Mouse (Mus musculus) neural tube, embryonic 15.5 days (tissue): ENCODE data around the gene Ube2m. TPM values are rescaled to one million over a fixed set of nuclear protein-coding genes. Genes with fewer than 3 reads are reported as not detected.
A peak's percentile ranks its signal among the peaks of the same experiment; 100 is the strongest.

ENCODE experiments used
- ATAC-seq: fragments of 200-750 bp; cut with Nextera tagmentation; 2 replicates; pipeline ENCODE4 v1.8.0; 2017; ENCODE audit warnings: mild to moderate bottlenecking, moderate TSS enrichment, moderate library complexity; ENCODE audit not compliant: low FRiP score
- H3K27ac ChIP-seq: fragments of 300-500 bp; sonication (generic); replicated peaks from 2 replicates; pipeline ENCODE4 v1.5.1; 2015; ENCODE audit warnings: mild to moderate bottlenecking, inconsistent platforms
- H3K27me3 ChIP-seq: fragments of 300-500 bp; sonication (generic); replicated peaks from 2 replicates; pipeline ENCODE4 v1.6.1; 2015; ENCODE audit warnings: inconsistent platforms
- H3K36me3 ChIP-seq: fragments of 300-500 bp; sonication (generic); 2 replicates; pipeline ENCODE4 v1.6.1; 2015; ENCODE audit warnings: inconsistent platforms
- H3K4me1 ChIP-seq: fragments of 300-500 bp; sonication (generic); 2 replicates; pipeline ENCODE4 v1.6.1; 2015; ENCODE audit warnings: inconsistent platforms
- H3K4me2 ChIP-seq: fragments of 300-500 bp; sonication (generic); 2 replicates; pipeline ENCODE4 v1.6.1; 2015; ENCODE audit warnings: inconsistent platforms, mild to moderate bottlenecking, moderate library complexity
- H3K4me3 ChIP-seq: fragments of 300-500 bp; sonication (generic); replicated peaks from 2 replicates; pipeline ENCODE4 v1.5.1; 2015; ENCODE audit warnings: mild to moderate bottlenecking, inconsistent platforms
- H3K9ac ChIP-seq: fragments of 300-500 bp; sonication (generic); replicated peaks from 2 replicates; pipeline ENCODE4 v1.6.1; 2015; ENCODE audit warnings: mild to moderate bottlenecking, inconsistent platforms
- H3K9me3 ChIP-seq: fragments of 300-500 bp; sonication (generic); replicated peaks from 2 replicates; pipeline ENCODE4 v1.6.1; 2016; ENCODE audit warnings: inconsistent platforms
- WGBS: fragments of 180-500 bp; shearing (Covaris S2); methylation state at CpG from one replicate; pipeline ENCODE4 v1.1.7; 2015; ENCODE audit warnings: mixed read lengths; 5-methylcytosine and 5-hydroxymethylcytosine counted together
- polyA plus RNA-seq: library from polyadenylated mRNA; unstranded; fragments of >200 nt; fragmentation: Nextera tagmentation; extraction: Ambion mirVana; gene quantifications from 2 replicates; pipeline ENCODE4 v1.2.1, GENCODE M21; 2015

Ube2m gene
- polyA plus RNA-seq, 1 experiment from 2014 or later = 149 TPM

DNA sequence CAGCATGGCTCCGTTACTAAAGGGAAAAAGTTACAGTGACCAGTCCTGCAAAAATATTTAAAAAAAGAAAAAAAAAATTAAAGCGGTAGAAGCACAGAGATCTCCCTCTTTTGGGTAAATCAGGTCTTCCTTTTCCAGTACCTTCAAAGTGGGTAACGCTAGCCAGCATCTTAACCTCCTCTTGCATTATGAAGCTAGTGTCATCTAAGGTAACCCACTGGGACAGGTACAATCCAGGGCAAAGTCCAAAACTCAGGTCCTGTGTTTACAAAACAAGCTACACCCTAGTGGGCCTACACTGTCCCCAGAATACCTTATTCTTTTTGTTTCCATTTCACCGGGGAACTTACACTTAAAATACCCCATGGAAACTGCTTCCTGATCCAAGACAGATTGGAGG is 24.4 kb downstream of the Ube2m start:
- 68% methylated on average over 4 of the region's 4 CpGs for WGBS
- no peak overlapping the region for H3K9ac ChIP-seq

DNA sequence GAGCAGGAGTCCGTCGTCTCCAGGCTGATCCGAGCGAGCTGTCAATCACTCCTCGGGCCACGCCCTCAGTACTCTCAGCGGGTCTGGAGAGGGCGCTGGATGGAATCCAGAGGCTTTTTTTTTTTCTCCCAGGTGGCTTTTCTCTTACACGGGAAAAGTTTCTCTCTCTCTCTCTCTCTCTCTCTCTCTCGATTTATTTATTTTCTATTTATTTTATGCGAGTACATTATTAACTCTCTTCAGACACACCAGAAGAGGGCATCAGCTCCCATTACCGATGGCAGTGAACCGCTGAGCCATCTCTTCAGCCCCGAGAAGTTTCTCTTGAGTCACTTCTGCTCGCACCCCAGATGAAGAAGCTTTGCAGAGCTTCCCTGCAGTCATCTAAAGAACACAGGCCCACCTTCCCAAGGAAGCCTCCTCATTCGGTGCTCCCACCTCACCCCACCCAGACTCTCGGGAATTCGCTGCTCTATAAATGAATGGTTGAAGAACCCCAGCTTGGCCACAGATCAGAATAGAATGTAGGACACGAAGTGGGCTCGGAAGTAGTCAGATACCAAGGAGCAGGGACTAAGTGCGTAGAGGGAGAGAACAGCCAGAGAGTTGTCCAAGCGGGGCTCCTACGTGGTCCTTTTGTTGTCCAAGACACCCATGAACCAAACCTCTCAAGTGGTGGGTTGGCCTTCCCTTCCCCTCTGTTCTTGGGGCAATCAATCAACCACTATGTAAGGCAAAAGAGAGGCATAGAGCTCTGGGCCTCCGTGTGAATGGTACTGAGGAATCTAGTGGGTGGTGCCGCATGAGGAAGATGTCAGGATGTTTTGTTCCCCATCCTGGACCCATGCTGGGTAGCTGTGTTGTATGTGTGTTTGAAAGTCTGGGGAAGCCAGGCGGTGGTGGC is 27.8 kb downstream of the Ube2m start, which contains the start of gene Zbtb45:
Gene Zbtb45, minus strand, starts transcription at position 30 of the 904 bp plus-strand sequence.
- ATAC-seq = no peak
- H3K9ac ChIP-seq = peak within 1 kb of the TSS; percentile 84

More for the DNA sequence above, 24.4 kb downstream of the Ube2m start:
- Histone ChIP-seq H3K4me1 (peaks cover 11% of the 10 kb centered on the region), H3K4me2 (no peak overlapping the region), H3K36me3 (no peaks in the 10 kb centered on the region), H3K27me3 (no peaks in the 10 kb centered on the region), H3K9me3 (no peaks in the 10 kb centered on the region), H3K4me3 (no peak overlapping the region), H3K27ac (no peak overlapping the region)
- ATAC-seq = no peak

DNA sequence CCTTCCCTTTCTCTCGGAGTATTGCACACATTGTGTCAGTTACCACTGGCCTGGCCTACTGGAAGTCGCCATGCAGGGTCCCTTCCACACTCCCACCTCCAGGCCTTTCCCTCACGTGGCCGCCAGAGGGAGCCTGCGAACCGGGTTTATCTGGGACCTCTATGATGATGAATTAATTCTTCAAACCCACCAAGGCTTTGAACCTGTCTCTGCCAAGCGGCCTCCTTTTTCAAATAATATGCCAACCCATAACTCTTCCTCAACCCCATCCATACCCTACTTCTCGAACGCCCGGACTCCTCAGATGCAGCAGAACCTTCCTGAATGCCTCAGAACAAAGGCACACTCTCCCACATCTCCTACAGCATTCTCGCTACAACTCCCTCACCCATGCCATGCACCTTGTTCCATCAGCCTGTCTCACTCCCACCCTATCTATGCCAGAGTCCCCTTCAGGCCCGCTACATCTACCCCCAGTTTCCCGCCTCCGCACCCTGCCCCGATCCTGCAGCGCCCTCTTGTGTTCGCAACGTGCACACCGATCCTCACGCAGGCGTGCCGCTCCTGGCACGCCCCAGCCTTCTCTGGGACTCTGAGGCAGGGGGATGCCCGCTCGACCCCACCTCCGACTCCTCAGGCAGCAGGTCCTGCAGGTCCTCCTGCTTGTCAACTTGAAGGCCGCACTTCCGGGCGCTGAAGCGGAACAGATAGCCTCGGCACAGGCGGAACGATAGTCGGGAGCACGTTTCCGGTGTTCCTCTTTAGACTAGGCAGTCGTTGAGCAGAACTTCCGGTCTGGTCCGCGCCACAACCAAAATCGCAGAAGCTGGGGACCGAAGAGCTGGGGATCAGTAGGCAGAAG is 28.7 kb downstream of the Ube2m start:
- Histone ChIP-seq H3K4me2 (peak overlapping the region; percentile 77), H3K9me3 (no peaks in the 10 kb centered on the region), H3K27ac (peak overlapping the region; percentile 94), H3K4me1 (peaks cover 35% of the 10 kb centered on the region), H3K27me3 (no peaks in the 10 kb centered on the region), H3K4me3 (peak overlapping the region; percentile 66), H3K9ac (peak overlapping the region; percentile 84), H3K36me3 (peaks cover 23% of the 10 kb centered on the region)
- WGBS = under 1% methylated on average over 42 of the region's 42 CpGs
- ATAC-seq = peak; percentile 92

More for the DNA sequence above, 27.8 kb downstream of the Ube2m start, which contains the start of gene Zbtb45:
- Histone ChIP-seq H3K4me2 (peak within 1 kb of the TSS; percentile 77), H3K9me3 (no peaks in the 10 kb centered on the region), H3K4me1 (peaks cover 35% of the 10 kb centered on the region), H3K36me3 (peaks cover 16% of the 10 kb centered on the region), H3K4me3 (peak within 1 kb of the TSS; percentile 66), H3K27ac (peak within 1 kb of the TSS; percentile 94), H3K27me3 (no peaks in the 10 kb centered on the region)
- WGBS = 3% methylated on average over 26 of the region's 26 CpGs

DNA sequence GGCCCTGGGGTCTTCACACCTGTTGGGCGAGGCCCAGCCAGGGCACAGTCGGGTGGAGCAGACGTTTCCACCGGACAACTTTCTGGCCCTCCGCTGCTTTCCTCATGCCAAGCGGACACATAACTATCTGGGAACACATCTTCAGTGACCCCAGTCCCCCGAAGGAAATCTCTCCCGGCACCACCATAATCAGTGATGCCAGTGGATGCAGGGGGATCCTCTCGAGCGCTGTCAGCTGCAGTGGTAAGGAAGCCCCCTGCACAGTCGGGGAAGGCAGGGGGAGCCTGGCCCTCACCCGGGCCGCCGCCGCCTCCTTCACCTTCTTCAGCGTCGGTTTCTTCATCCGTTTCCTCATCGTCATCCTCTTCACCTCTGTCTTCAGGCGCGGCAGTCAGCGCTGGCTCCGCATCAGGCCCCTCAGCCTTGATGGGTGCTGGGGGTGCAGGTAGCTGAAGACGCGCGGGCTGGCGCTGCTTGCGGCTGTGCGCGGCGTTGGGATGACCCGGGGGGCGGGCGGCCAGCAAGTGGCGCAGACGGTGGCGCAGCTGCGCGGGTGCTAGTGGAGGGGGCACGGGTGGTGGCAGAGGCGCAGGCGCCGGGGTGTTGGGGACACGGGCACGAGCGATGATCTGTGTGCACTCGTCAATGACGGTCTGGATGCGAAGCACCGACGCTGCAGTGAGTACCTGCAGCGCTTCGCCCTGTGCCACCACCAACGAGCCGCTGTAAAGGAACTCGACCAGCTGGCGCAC is 30.6 kb downstream of the Ube2m start:
- peak overlapping the region; percentile 77 for H3K4me2 ChIP-seq
- peaks cover 28% of the 10 kb centered on the region for H3K36me3 ChIP-seq
- H3K9me3 ChIP-seq = no peaks in the 10 kb centered on the region
- H3K27ac ChIP-seq = no peak overlapping the region
- no peaks in the 10 kb centered on the region for H3K27me3 ChIP-seq
- peak overlapping the region; percentile 66 for H3K4me3 ChIP-seq
- WGBS = 36% methylated on average over 56 of the region's 57 CpGs
- ATAC-seq = no peak
- H3K4me1 ChIP-seq = peaks cover 35% of the 10 kb centered on the region
- H3K9ac ChIP-seq = peak overlapping the region; percentile 84

DNA sequence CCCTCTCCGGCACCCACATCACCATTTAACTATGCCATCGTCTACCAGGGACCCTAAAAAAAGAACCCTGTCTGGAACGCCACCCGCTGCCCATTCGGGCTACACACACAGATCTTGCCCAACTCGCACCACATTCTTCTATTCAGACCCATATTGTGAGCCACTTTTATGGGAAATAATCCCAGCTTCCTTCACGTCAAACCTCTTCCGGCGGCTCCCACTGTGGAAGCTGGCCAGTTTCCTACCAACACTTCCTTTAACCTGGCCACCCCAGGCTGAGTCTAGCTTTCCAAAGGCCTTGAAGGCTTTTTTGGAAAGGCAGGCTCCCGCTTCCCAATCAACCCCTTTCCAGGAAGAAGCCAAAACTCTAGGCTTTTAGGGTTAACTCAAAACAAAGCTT is 31.5 kb downstream of the Ube2m start:
- Histone ChIP-seq H3K9me3 (no peaks in the 10 kb centered on the region), H3K9ac (no peak overlapping the region), H3K4me3 (no peak overlapping the region), H3K27me3 (no peaks in the 10 kb centered on the region), H3K4me2 (0 out of 2 replicates have a peak overlapping the region, but pooled peaks have one; percentile 77), H3K4me1 (peaks cover 35% of the 10 kb centered on the region), H3K27ac (no peak overlapping the region), H3K36me3 (peaks cover 28% of the 10 kb centered on the region)
- ATAC-seq = no peak
- WGBS = 83% methylated on average over 10 of the region's 10 CpGs

DNA sequence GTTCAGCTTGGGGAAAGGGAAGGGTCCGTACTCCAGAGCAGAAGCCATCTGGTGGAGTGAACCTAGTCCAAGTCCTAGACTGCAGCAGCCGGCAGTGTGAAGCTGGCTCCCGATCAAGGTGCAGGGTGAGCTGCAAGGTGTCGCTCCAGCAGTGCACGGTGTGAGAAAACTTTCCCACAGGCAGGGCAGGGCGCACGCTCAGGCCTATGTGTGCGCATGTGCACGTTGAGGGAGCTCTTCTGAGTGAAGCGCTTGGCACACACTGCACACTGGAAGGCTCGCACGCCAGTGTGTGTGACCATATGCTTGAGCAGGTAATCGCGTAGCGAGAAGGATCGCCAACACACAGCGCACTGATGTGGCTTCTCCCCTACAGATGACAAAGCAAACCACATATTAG is 32.1 kb downstream of the Ube2m start:
- H3K27ac ChIP-seq = no peak overlapping the region
- H3K36me3 ChIP-seq = peaks cover 28% of the 10 kb centered on the region
- 91% methylated on average over 17 of the region's 17 CpGs for WGBS
- ATAC-seq = no peak
- H3K9ac ChIP-seq = no peak overlapping the region
- no peak overlapping the region for H3K4me3 ChIP-seq
- H3K9me3 ChIP-seq = no peaks in the 10 kb centered on the region
- peaks cover 35% of the 10 kb centered on the region for H3K4me1 ChIP-seq
- no peak overlapping the region for H3K4me2 ChIP-seq
- no peaks in the 10 kb centered on the region for H3K27me3 ChIP-seq

DNA sequence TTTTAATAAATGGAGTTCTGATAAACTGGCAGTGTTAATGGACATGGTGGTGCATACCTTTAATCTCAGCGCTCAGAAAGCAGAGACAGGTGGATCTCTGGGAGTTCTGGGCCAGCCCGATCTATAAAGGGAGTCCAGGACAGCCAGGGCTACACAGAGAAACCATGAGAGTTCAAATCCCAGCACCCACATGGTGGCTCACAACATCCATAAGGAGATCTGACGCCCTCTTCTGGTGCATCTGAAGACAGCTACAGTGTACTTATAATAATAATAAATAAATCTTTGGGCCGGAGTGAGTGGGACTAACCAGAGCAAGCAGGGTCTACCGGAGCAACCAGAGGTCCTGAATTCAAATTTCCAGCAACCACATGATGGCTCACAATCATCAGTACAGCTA is 34.7 kb downstream of the Ube2m start:
- WGBS = 75% methylated on average over 5 of the region's 5 CpGs
- no peak overlapping the region for H3K4me2 ChIP-seq
- H3K9me3 ChIP-seq = no peaks in the 10 kb centered on the region
- no peak overlapping the region for H3K27ac ChIP-seq
- peaks cover 21% of the 10 kb centered on the region for H3K4me1 ChIP-seq
- ATAC-seq = no peak
- no peaks in the 10 kb centered on the region for H3K27me3 ChIP-seq
- H3K4me3 ChIP-seq = no peak overlapping the region
- peaks cover 28% of the 10 kb centered on the region for H3K36me3 ChIP-seq
- no peak overlapping the region for H3K9ac ChIP-seq

DNA sequence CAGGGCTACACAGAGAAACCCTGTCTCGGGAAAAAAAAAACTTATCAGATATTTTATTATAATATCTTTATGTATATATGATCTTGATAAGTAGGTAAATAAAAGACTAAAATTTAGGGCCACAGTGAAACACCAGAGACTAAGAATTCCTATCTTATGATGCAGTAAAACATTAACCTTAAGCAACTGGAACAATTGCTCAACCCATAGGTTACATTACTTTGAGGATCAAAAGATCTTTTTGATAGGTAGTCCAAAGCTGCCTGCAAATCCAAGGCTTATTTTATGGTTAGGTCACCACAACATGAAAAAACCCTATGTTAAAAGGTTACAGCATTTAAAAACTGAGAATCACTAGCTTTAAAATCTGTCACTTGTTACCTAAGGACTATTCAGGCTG is 36.5 kb downstream of the Ube2m start:
- H3K36me3 ChIP-seq = peaks cover 23% of the 10 kb centered on the region
- peaks cover 4% of the 10 kb centered on the region; the same call in 1 of the 2 replicates for H3K4me1 ChIP-seq
- H3K27ac ChIP-seq = no peak overlapping the region
- 83% methylated on average over 1 of the region's 1 CpGs for WGBS
- H3K9ac ChIP-seq = no peak overlapping the region
- H3K9me3 ChIP-seq = no peaks in the 10 kb centered on the region
- no peak for ATAC-seq
- no peaks in the 10 kb centered on the region for H3K27me3 ChIP-seq
- H3K4me2 ChIP-seq = no peak overlapping the region
- no peak overlapping the region for H3K4me3 ChIP-seq

DNA sequence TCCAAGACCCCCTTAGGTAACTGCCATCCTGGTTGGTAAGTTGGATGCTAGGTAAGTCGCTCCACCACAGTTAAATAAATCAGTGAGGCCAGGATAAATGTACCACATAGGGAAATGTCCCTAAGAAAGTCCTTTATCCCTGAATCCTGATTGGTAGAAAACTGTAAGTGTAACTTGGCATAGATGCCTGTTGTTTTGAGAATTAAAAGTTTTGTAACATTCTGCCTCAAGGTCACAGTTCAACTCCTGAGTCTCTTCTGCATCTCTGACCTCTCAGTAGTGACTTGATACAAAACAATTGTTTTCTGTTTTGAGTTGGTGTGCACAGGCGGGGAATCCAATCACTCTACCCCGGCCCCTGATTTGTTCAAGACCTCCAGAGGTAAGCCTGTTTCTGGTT is 39.2 kb downstream of the Ube2m start, which contains the start of gene Trim28:
Gene Trim28, plus strand, starts transcription at position 264 of the 400 bp plus-strand sequence.
- no peak for ATAC-seq
- 81% methylated on average over 3 of the region's 3 CpGs for WGBS
- no peaks in the 10 kb centered on the region for H3K27me3 ChIP-seq
- peaks cover 1% of the 10 kb centered on the region; the same call in 1 of the 2 replicates for H3K36me3 ChIP-seq
- no peaks in the 10 kb centered on the region for H3K9me3 ChIP-seq
- H3K4me3 ChIP-seq = no peak within 1 kb of the TSS
- no peaks in the 10 kb centered on the region for H3K4me1 ChIP-seq
- H3K27ac ChIP-seq = no peak within 1 kb of the TSS
- H3K9ac ChIP-seq = no peak within 1 kb of the TSS
- H3K4me2 ChIP-seq = no peak within 1 kb of the TSS

DNA sequence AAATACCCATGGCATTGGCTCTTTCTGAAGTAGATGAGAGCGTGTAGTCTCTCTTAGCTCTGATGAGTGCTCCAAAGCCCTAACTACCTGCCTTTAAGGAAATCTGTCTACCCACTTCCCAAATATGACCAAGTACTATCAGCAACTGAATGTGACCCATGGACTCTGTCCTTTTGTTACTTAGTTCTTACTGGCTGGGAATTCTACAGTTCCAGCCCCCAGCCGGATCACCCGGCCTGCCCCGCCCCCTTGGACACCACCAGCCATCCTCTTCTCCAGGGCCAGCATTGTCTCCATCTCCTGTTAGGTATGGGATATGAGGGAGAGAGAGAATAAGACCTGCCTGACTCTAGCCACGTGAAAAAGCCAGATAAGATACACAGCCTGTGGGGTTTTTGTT is 40.0 kb downstream of the Ube2m start, which contains the start of gene Slc27a5:
Gene Slc27a5, minus strand, starts transcription at position 140 of the 400 bp plus-strand sequence.
- WGBS = 77% methylated on average over 5 of the region's 5 CpGs
- no peaks in the 10 kb centered on the region for H3K9me3 ChIP-seq
- no peaks in the 10 kb centered on the region for H3K4me1 ChIP-seq
- no peak for ATAC-seq
- no peak within 1 kb of the TSS for H3K27ac ChIP-seq
- H3K9ac ChIP-seq = no peak within 1 kb of the TSS
- no peak within 1 kb of the TSS for H3K4me2 ChIP-seq
- no peaks in the 10 kb centered on the region for H3K27me3 ChIP-seq
- no peak within 1 kb of the TSS for H3K4me3 ChIP-seq
- H3K36me3 ChIP-seq = no peaks in the 10 kb centered on the region

DNA sequence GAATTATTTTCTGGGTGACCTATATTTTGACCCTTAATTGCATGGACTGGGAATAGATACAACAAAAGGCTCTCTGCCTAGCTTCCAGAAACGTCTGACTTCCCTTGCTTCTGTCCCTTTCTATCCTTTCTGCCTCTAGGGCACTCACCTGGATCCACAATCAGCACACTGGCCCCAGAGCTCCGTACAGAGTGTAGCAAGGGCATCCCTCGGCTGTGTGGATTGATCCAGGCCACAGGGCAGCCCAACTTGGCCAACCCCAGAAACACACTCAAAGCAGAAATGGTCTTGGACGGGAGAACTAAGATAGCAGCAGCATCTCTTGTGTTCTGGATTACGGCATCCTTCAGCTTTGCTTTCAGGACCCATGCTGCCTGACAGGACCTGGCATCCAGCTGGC is 40.8 kb downstream of the Ube2m start:
- no peak for ATAC-seq
- H3K9me3 ChIP-seq = no peaks in the 10 kb centered on the region
- H3K9ac ChIP-seq = no peak overlapping the region
- H3K36me3 ChIP-seq = no peaks in the 10 kb centered on the region
- H3K4me3 ChIP-seq = no peak overlapping the region
- no peak overlapping the region for H3K4me2 ChIP-seq
- H3K4me1 ChIP-seq = no peaks in the 10 kb centered on the region
- H3K27me3 ChIP-seq = no peaks in the 10 kb centered on the region
- no peak overlapping the region for H3K27ac ChIP-seq
- WGBS = 79% methylated on average over 5 of the region's 5 CpGs
